Mouse (Mus musculus): ENCODE results near the gene Phyhd1. TPM values are rescaled to one million over a fixed set of nuclear protein-coding genes. Genes with fewer than 3 reads are reported as not detected.
A peak's percentile ranks its signal among the peaks of the same experiment; 100 is the strongest.

Gene Phyhd1
- polyA plus RNA-seq, 1 experiment from 2014 or later: 3.7 TPM

DNA sequence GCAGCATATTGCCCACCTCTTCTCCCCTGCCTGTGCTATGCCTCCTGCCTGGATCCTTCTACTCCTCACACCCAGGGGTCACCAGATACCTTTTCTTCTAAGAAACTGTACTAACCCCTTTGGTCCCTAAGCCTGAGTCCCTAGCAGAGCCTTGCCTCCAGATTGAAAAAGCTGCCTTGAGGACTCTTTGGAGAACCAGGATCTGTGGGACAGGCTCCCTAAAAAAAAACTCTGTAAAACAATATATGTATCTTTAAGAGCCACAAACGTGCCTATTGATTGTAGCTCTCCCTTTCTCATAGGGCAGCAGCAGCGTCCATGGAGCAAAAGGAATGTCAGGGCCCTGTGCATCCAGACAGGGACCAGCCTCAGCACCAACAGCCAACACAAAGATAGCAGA, 25.7 kb upstream of the Phyhd1 start, which contains the start of gene Gm28035:
Gm28035 (plus strand) TSS at position 301 of the 400 bp plus-strand sequence.
- Histone ChIP-seq H3K9me3 (ENCODE audit: control insufficient read depth, low read length) (no peaks in the 10 kb centered on the region), H3K4me1 (ENCODE audit: control insufficient read depth, insufficient read depth, low read length) (peaks cover 15% of the 10 kb centered on the region), H3K27ac (replicated peaks; ENCODE audit: low read depth, low read length) (no peak within 1 kb of the TSS), H3K36me3 (ENCODE audit: control insufficient read depth, insufficient read depth, low read length) (peaks cover 11% of the 10 kb centered on the region; the same call in 1 of the 2 replicates), H3K9ac (ENCODE audit: low read length) (no peak within 1 kb of the TSS), H3K4me3 (ENCODE audit: low read depth, low read length) (no peak within 1 kb of the TSS), H3K4me2 (ENCODE audit: low read depth, severe bottlenecking) (no peak within 1 kb of the TSS), H3K27me3 (ENCODE audit: control insufficient read depth, insufficient read depth, low read length) (no peaks in the 10 kb centered on the region)
- no peak for ATAC-seq (ENCODE audit: insufficient number of reproducible peaks, low FRiP score, low TSS enrichment, low read depth)
- no peak for DNase-seq (ENCODE audit: low spot score)
- WGBS: 85% methylated on average over 2 of the region's 2 CpGs

DNA sequence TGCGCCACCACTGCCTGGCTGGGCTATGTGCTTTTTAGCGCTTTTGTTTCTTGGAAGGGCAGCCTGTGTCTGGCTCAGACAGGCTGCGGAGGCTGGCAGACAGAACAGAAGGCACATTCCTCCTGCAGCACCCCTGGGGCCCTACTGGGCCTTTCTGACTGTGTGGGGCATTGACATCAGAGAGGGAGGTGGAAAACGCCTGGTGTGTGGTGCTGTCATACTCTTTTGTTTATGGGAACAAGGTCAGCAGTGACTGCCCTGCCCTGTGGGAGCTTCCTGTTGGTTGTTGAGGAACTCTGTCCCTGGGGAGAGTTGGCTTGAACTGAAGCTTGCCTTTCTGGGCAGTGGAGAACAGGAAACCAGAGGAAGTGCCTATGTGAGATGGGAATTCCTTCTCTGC, 23.5 kb upstream of the Phyhd1 start:
- 46% methylated on average over 4 of the region's 4 CpGs for WGBS
- DNase-seq (ENCODE audit: low spot score): peak; percentile 33
- Histone ChIP-seq H3K4me1 (ENCODE audit: control insufficient read depth, insufficient read depth, low read length) (peaks cover 15% of the 10 kb centered on the region), H3K27ac (replicated peaks; ENCODE audit: low read depth, low read length) (0 out of 2 replicates have a peak overlapping the region, but pooled peaks have one; percentile 18), H3K4me2 (ENCODE audit: low read depth, severe bottlenecking) (no peak overlapping the region), H3K27me3 (ENCODE audit: control insufficient read depth, insufficient read depth, low read length) (no peaks in the 10 kb centered on the region), H3K4me3 (ENCODE audit: low read depth, low read length) (no peak overlapping the region), H3K9me3 (ENCODE audit: control insufficient read depth, low read length) (no peaks in the 10 kb centered on the region), H3K9ac (ENCODE audit: low read length) (no peak overlapping the region), H3K36me3 (ENCODE audit: control insufficient read depth, insufficient read depth, low read length) (peaks cover 11% of the 10 kb centered on the region; the same call in 1 of the 2 replicates)
- ATAC-seq (ENCODE audit: insufficient number of reproducible peaks, low FRiP score, low TSS enrichment, low read depth): no peak

DNA sequence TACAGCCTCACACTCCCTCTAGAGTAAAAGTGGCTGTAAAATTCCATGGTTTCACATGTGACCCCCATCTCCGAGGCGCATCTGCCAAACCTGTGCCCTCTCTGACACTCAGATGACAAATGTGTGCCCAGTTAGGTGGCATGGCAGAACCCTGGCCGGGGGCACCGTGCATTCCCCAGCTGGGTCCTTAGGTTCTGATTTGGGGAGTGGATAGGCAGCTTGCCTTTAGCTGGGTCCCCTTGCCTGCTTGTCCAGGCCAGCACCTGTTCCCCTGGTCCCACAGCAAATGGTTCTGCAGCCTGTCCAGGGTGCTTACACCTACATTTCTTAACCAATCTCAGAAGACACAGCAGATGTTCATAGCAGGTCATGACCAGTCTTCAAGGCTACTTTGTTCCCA, 22.6 kb upstream of the Phyhd1 start:
- H3K27ac ChIP-seq (replicated peaks; ENCODE audit: low read depth, low read length): no peak overlapping the region
- H3K36me3 ChIP-seq (ENCODE audit: control insufficient read depth, insufficient read depth, low read length): peaks cover 11% of the 10 kb centered on the region; the same call in 1 of the 2 replicates
- H3K4me2 ChIP-seq (ENCODE audit: low read depth, severe bottlenecking): no peak overlapping the region
- no peaks in the 10 kb centered on the region for H3K27me3 ChIP-seq (ENCODE audit: control insufficient read depth, insufficient read depth, low read length)
- 90% methylated on average over 4 of the region's 4 CpGs for WGBS
- ATAC-seq (ENCODE audit: insufficient number of reproducible peaks, low FRiP score, low TSS enrichment, low read depth) (no peak), DNase-seq (ENCODE audit: low spot score) (no peak)
- no peak overlapping the region for H3K4me3 ChIP-seq (ENCODE audit: low read depth, low read length)
- no peak overlapping the region for H3K9ac ChIP-seq (ENCODE audit: low read length)
- H3K9me3 ChIP-seq (ENCODE audit: control insufficient read depth, low read length): no peaks in the 10 kb centered on the region
- peaks cover 14% of the 10 kb centered on the region for H3K4me1 ChIP-seq (ENCODE audit: control insufficient read depth, insufficient read depth, low read length)

DNA sequence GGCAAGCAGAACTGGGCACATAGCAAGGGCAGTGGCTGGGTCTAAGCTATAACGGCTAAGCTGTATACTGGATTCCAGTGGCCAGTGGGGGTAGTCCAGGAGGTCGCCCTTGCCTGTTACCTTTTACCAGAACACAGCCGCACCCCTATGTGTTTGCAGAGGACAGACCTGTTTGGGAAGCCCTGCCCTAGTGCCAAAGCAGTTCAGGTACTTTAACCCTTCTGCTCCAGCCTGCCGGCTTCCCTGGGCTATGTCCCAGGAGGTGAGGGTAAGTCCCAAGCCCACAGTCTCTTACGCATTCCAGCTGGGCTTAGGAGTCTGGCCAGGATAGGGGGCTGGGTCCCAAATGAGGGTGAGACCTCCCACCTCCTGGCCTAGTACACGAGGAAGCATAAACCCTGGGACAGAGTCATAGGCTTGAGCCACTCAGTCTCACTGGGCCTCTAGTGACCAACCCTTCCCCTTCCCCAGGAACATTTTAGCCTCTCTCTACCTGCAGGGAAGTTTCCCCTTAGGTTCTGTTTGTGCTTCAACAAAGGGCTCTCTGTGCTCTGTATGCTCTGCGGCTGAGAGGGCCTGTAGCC, 21.3 kb upstream of the Phyhd1 start:
- DNase-seq (ENCODE audit: low spot score): no peak
- H3K36me3 ChIP-seq (ENCODE audit: control insufficient read depth, insufficient read depth, low read length): peaks cover 11% of the 10 kb centered on the region; the same call in 1 of the 2 replicates
- H3K4me2 ChIP-seq (ENCODE audit: low read depth, severe bottlenecking): no peak overlapping the region
- no peaks in the 10 kb centered on the region for H3K9me3 ChIP-seq (ENCODE audit: control insufficient read depth, low read length)
- 0 out of 2 replicates have a peak, but pooled peaks cover 5% of the 10 kb centered on the region for H3K4me1 ChIP-seq (ENCODE audit: control insufficient read depth, insufficient read depth, low read length)
- ATAC-seq (ENCODE audit: insufficient number of reproducible peaks, low FRiP score, low TSS enrichment, low read depth): peak; percentile 57; the same call in 1 of the 2 replicates
- no peaks in the 10 kb centered on the region for H3K27me3 ChIP-seq (ENCODE audit: control insufficient read depth, insufficient read depth, low read length)
- peak overlapping the region; percentile 44; the same call in 1 of the 2 replicates for H3K27ac ChIP-seq (replicated peaks; ENCODE audit: low read depth, low read length)
- 69% methylated on average over 7 of the region's 7 CpGs for WGBS
- no peak overlapping the region for H3K4me3 ChIP-seq (ENCODE audit: low read depth, low read length)
- H3K9ac ChIP-seq (ENCODE audit: low read length): no peak overlapping the region

DNA sequence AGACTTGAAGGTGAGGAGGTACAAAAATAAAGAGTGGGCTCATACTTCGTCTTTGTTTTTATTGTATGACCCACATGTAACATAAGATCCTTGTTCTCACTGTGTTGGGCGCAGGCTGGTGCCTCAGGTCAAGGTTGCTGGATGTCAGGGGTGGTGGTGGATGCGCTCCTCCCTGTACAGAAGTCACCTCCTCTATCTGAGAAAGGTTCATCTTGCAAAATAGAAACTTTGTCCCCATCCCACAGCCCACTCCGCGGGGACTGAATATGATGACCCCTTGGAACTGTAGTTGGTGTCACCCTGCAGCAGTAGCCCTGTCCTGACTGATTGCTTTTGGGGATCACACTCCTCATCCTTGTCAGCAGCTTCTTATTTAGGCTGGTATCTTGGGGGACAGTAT, 19.0 kb upstream of the Phyhd1 start:
- DNase-seq (ENCODE audit: low spot score) (no peak), ATAC-seq (ENCODE audit: insufficient number of reproducible peaks, low FRiP score, low TSS enrichment, low read depth) (no peak)
- Histone ChIP-seq H3K27me3 (ENCODE audit: control insufficient read depth, insufficient read depth, low read length) (no peaks in the 10 kb centered on the region), H3K9ac (ENCODE audit: low read length) (no peak overlapping the region), H3K4me2 (ENCODE audit: low read depth, severe bottlenecking) (no peak overlapping the region), H3K36me3 (ENCODE audit: control insufficient read depth, insufficient read depth, low read length) (peaks cover 5% of the 10 kb centered on the region), H3K27ac (replicated peaks; ENCODE audit: low read depth, low read length) (no peak overlapping the region), H3K4me3 (ENCODE audit: low read depth, low read length) (no peak overlapping the region), H3K9me3 (ENCODE audit: control insufficient read depth, low read length) (no peaks in the 10 kb centered on the region), H3K4me1 (ENCODE audit: control insufficient read depth, insufficient read depth, low read length) (peaks cover 9% of the 10 kb centered on the region; the same call in 1 of the 2 replicates)
- WGBS: 92% methylated on average over 5 of the region's 5 CpGs

DNA sequence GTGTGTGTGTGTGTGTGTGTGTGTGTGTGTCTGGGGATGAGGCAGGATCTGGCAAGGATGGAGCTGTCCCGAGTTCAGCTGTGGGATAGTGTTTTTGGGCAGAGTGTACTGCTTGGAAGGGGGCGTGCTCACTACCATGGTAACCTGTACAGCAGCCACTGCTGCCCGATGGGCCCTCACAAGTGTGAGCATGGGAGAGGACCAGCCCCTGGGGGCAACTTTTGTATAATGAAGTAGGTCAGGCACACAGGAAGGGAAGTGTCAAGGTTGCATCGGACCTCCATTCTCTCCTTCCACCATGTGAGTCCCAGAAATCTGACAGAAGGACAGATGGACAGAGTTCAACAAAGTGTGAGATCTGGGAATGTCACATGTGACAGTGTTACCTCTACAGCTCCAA, 18.3 kb upstream of the Phyhd1 start:
- 96% methylated on average over 4 of the region's 4 CpGs for WGBS
- no peak for ATAC-seq (ENCODE audit: insufficient number of reproducible peaks, low FRiP score, low TSS enrichment, low read depth)
- peaks cover 5% of the 10 kb centered on the region for H3K36me3 ChIP-seq (ENCODE audit: control insufficient read depth, insufficient read depth, low read length)

DNA sequence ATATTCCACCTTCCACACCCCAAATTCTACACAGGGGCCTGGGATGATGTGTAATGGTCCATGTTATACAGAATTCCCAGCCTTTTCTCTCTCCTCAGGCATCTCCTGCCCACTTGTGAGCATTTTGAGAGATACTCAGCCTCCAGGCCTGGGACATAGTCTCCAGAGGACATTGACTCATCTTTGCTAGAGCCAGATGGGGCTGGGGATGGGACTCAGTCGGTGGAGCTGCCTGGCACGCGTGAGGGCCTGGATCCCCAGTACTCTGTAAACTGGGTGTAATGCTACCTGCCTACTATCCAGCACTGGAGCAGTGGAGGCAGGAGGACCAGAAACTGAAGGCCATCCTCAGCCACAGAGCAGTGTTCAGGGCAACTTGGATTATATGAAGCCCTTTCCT, 16.8 kb upstream of the Phyhd1 start:
- Histone ChIP-seq H3K4me3 (ENCODE audit: low read depth, low read length) (no peak overlapping the region), H3K4me2 (ENCODE audit: low read depth, severe bottlenecking) (no peak overlapping the region), H3K9me3 (ENCODE audit: control insufficient read depth, low read length) (no peaks in the 10 kb centered on the region), H3K4me1 (ENCODE audit: control insufficient read depth, insufficient read depth, low read length) (peaks cover 7% of the 10 kb centered on the region; the same call in 1 of the 2 replicates), H3K27ac (replicated peaks; ENCODE audit: low read depth, low read length) (no peak overlapping the region), H3K36me3 (ENCODE audit: control insufficient read depth, insufficient read depth, low read length) (peaks cover 5% of the 10 kb centered on the region), H3K27me3 (ENCODE audit: control insufficient read depth, insufficient read depth, low read length) (no peaks in the 10 kb centered on the region), H3K9ac (ENCODE audit: low read length) (no peak overlapping the region)
- DNase-seq (ENCODE audit: low spot score) (no peak), ATAC-seq (ENCODE audit: insufficient number of reproducible peaks, low FRiP score, low TSS enrichment, low read depth) (no peak)
- WGBS: 97% methylated on average over 3 of the region's 3 CpGs

More for the DNA sequence above, 18.3 kb upstream of the Phyhd1 start:
- DNase-seq (ENCODE audit: low spot score): no peak
- no peak overlapping the region for H3K27ac ChIP-seq (replicated peaks; ENCODE audit: low read depth, low read length)
- H3K4me3 ChIP-seq (ENCODE audit: low read depth, low read length): no peak overlapping the region
- no peak overlapping the region for H3K9ac ChIP-seq (ENCODE audit: low read length)
- no peaks in the 10 kb centered on the region for H3K27me3 ChIP-seq (ENCODE audit: control insufficient read depth, insufficient read depth, low read length)
- H3K9me3 ChIP-seq (ENCODE audit: control insufficient read depth, low read length): no peaks in the 10 kb centered on the region
- peaks cover 7% of the 10 kb centered on the region; the same call in 1 of the 2 replicates for H3K4me1 ChIP-seq (ENCODE audit: control insufficient read depth, insufficient read depth, low read length)
- no peak overlapping the region for H3K4me2 ChIP-seq (ENCODE audit: low read depth, severe bottlenecking)

DNA sequence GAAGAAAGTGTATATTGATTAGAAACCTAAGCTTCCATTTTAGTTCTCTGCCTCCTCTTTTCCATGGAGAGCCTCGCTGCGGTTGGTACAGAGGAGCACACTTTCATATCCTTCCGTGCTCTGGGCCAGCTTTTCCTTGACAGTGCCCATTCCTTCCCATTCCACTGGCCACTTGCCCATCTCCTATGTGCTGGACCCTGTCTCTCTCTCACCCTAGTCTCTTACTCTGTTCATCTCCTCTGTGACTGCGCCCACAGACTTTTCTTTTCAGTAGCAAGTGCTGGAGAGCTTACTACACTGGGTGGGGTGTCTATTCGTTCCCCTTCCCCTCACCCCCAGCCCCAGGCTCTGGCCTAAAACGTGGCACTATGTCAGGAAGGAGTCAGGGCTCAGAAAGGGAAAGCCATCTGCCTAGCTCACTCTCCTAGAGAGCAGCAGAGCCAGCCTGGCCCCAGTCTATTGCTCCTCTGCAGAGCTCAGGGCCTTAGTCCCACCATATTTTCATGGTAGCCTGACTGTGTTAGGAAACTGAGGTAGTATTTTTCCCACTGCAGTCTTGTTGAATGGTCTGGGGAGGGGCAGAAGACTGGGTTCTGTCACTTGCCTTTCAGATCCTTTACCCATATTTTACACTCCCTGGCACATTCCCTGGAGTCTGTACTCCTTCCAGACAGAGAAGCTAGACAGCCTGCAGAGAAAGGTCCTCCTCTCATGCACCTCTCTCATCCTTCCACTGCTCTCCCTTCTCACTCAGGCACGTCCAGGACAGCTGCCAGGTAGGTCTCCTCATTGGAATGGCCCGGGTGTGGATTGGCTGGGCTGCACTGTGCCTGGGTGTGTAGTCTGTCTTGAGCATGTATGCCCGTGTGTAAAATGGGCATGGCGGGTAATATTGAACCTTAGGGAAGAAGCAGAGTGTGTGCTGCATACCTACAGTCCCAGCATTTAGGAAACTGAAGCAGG, 15.6 kb upstream of the Phyhd1 start:
- Histone ChIP-seq H3K4me2 (ENCODE audit: low read depth, severe bottlenecking) (no peak overlapping the region), H3K9ac (ENCODE audit: low read length) (no peak overlapping the region), H3K9me3 (ENCODE audit: control insufficient read depth, low read length) (no peaks in the 10 kb centered on the region), H3K27ac (replicated peaks; ENCODE audit: low read depth, low read length) (no peak overlapping the region), H3K4me1 (ENCODE audit: control insufficient read depth, insufficient read depth, low read length) (peaks cover 4% of the 10 kb centered on the region; the same call in 1 of the 2 replicates), H3K36me3 (ENCODE audit: control insufficient read depth, insufficient read depth, low read length) (peaks cover 7% of the 10 kb centered on the region), H3K27me3 (ENCODE audit: control insufficient read depth, insufficient read depth, low read length) (no peaks in the 10 kb centered on the region), H3K4me3 (ENCODE audit: low read depth, low read length) (no peak overlapping the region)
- DNase-seq (ENCODE audit: low spot score): no peak
- ATAC-seq (ENCODE audit: insufficient number of reproducible peaks, low FRiP score, low TSS enrichment, low read depth): 0 out of 2 replicates have a peak, but pooled peaks have one; percentile 35
- 87% methylated on average over 10 of the region's 10 CpGs for WGBS

All from limb, embryonic 11.5 days (tissue).